Mouse (Mus musculus) spleen, postnatal 14 days (tissue): ENCODE data around the gene Grip1.

ENCODE experiments used
- DNase-seq, 2 experiments: peaks; one replicate each; pipeline ENCODE4 v3.0.0; 2021 to 2022; ENCODE audit warnings: low spot score in 2 of 2

Gene Grip1

GRCm38 (mm10) chr10:119573134-119573533, 119.5 kb downstream of the Grip1 start:
- no peak for DNase-seq

GRCm38 (mm10) chr10:119575780-119576179, 122.2 kb downstream of the Grip1 start:
- DNase-seq: no peak

DNA sequence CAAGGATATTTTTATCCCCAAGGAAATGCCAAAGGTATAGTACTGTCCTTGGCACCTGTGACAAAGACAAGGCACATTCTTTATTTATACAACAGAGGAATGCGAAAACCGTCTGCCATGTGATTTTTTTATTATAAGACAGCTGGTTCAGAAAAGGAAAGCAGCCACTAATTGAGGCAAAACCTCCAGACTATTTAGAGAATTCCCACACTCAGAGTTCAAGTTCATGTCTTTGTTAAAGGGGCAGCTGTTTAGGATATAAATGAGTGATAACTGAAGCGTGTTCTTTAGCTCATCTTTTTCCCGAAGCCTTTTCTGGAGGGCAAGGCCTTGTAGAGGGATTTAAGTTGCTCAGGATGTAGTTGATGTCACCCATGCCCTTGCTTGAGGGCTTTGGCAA, 126.4 kb downstream of the Grip1 start:
- DNase-seq: no peak

GRCm38 (mm10) chr10:119584666-119585065, 131.0 kb downstream of the Grip1 start:
- no peak for DNase-seq

GRCm38 (mm10) chr10:119586976-119587375, 133.3 kb downstream of the Grip1 start:
- DNase-seq: no peak

GRCm38 (mm10) chr10:119596822-119597221, 143.2 kb downstream of the Grip1 start:
- DNase-seq: no peak

DNA sequence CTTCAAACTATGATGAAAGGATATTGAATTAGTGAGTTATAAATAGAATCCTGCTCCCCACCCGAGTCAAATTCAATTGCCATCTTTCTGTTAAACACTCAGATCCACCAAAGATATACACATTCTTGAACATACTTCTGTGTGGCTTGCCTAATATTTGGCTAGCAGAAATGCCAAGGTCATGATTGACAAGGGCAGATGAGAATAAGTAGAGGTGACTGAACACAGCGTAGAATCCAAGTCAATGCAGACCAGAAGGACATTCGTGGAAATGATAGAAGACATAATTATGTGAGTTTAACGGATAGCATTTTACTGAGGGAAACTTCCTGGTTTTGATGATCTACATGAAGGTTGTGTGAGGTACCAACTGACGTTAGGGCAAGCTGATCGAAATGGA, 153.9 kb downstream of the Grip1 start:
- DNase-seq: no peak

- no peak for DNase-seq
Measured at GRCm38 (mm10) chr10:119608998-119609397, 155.4 kb downstream of the Grip1 start.

DNA sequence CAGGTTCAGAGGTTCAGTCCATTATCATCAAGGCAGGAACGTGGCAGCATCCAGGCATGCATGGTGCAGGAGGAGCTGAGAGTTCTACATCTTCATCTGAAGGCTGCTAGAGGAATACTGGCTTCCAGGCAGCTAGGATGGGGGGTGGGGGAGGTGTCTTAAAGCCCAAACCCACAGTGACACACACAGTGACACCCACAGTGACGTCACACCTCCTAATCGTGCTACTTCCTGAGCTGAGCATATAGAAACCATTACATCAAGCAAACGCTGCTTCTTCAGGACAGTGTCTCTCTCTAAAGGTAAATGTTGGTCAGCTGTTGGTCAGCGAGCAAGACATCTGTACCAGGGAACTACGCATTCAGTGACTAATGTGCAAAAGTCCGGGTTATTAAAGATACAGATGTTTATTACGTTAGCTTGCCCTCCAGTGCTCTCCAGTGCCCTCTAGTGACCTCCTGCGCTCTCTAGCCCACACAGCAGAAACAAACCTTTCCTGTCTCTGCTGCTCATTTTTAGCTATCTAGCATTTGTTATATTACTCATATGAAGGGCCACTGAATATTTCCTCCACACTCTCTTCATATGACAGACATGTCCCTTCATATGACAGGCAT, 156.8 kb downstream of the Grip1 start:
- DNase-seq: no peak

DNA sequence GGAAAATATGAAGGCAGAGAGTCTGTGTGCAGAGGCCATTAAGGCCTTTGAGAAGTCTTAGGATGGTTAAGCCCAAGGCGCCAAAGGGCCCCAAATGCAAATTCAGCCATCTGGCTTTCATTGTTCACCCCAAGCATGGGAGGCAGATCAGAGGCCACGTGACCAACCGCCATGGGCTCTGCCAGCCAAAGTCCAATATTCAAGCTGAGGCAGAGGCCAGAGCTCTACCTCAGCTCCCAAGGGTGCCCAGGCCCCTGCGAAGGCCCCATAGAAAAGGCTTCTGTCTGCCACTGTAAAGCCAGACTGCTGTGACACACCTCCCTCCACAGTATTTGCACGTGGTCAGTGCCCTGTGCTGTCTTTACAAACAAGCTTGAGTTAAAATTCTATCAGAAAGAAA, 158.4 kb downstream of the Grip1 start:
- no peak for DNase-seq

GRCm38 (mm10) chr10:119614726-119615125, 161.1 kb downstream of the Grip1 start:
- no peak for DNase-seq

DNA sequence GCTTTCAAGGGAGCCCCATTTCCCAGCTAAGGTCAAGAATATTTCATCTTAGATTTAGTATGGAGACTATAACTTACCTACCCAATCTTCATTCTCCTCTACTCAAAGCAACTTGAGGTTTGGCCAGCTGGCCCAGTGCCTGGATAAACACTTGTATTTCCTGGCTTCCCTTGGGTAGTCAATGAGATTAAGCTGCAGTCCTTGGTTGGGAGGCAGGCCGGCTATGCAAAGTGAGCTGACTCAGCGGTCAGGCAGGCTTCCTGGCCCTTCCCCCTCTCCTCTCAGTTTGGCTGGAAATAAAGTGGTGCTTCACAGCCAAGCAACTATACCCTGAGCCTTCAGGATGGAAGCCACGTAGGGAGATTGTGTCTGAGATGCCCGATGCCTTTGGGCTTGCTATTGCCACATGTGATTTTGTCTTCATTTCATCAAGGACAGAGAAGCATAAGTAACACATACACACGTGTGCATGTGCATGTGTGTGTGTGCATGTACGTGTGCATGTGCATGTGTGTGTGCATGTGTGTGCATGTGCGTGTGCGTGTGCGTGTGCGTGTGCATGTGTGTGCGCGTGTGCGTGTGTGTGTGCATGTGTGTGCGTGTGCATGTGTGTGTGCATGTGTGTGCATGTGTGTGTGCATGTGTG, 161.7 kb downstream of the Grip1 start:
- DNase-seq: peak in 1 of 2 experiments; percentile 1

DNA sequence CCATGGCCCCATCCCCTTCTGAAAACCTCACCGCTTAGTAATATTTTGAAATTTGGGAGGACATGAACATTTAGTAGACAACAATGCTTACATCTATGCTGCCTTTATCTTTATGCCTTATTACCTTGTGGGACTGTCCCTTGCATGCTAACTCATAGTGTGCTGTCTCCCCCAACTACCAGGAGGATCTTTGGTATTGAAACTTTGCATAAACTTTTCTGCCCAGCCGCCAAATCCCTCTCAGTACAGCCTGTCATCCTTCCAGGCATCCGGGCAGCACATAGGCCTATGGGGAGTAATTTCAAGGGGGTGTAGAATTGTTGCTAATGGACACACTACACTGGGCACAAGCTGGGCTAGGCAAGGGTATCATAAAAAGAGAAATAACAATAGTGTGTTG, 162.4 kb downstream of the Grip1 start:
- no peak for DNase-seq

- no peak for DNase-seq
Measured at GRCm38 (mm10) chr10:119628656-119629055, 175.0 kb downstream of the Grip1 start.

GRCm38 (mm10) chr10:119630401-119630800, 176.8 kb downstream of the Grip1 start:
- no peak for DNase-seq

DNA sequence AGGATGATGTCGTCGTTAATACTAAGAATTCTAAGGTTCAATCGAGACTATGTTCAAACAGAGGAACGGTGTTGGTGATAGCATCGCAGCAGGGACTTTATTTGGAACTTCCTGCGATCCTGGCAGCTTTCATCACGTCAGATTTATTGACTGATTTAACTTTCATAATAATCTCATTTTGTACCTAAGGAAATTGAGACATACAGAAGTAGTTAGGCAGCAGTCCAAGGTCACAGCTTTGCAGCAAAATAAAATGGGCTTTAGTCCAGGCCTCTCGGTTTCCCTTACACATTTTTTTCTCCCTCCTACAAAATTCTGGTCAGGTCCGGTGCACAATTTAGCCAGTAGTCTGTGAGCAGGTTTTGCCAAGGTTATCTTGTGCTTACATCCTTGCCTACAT, 178.3 kb downstream of the Grip1 start:
- DNase-seq: no peak

DNA sequence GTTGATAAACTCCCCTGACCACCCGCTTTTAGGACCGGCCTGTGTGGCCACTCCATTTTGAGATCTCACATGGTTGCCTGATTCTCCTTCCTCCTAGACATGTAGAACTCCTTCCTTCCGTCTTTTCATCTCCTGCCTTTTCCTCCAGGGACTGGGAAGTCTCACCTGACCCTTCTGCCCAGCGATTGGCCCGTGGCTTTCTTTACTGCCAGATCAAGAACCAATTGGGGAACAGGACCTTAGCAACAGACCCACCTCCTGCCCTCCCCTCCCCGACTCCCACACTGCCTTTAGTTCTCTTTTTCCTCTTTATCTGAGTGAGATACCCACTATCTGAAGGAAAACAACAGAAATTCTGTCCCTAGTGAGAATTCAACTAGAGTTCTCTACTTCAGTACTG, 180.9 kb downstream of the Grip1 start:
- no peak for DNase-seq

DNA sequence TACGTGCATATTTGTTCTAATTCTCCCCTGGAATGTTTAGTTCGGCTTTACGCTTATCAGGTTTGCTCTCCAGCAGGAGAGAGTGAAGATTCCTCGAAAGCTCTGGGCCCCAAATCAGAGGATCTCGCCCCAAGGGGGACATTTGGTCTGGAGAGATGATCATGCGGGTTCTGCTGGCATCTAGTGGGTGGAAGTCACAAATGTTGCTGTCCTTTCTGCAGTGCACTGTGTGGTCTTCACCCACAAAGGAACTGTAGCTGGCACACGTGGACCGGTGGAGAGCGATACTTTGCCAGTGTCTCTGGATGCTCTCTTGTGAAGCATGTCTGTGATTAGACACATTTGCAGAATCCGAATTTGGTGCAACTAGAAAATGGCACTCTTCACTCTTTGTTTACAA, 186.9 kb downstream of the Grip1 start:
- no peak for DNase-seq

- DNase-seq: no peak
Measured at GRCm38 (mm10) chr10:119641011-119641410, 187.4 kb downstream of the Grip1 start.

DNA sequence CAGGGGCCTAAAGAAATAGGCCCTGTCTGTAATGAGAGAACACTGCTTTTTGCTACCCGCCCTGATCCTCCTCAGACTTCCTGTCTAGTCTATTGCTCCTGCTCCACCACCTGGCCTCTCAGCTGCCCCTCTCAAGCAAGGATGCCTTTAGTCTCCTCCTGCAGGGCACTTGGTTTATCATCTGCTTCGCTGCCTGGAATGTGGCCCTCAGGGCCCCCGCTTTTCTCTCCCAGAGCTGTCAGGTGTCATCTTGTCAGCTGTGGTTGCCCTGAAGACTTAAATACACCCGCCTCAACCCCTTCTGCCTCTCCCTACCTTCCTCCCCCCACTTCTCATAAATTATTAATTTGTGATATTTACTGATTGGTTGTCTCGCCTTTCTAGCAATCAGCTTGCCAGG, 190.7 kb downstream of the Grip1 start:
- DNase-seq: no peak

- no peak for DNase-seq
Measured at GRCm38 (mm10) chr10:119646500-119647439, 193.1 kb downstream of the Grip1 start.

DNA sequence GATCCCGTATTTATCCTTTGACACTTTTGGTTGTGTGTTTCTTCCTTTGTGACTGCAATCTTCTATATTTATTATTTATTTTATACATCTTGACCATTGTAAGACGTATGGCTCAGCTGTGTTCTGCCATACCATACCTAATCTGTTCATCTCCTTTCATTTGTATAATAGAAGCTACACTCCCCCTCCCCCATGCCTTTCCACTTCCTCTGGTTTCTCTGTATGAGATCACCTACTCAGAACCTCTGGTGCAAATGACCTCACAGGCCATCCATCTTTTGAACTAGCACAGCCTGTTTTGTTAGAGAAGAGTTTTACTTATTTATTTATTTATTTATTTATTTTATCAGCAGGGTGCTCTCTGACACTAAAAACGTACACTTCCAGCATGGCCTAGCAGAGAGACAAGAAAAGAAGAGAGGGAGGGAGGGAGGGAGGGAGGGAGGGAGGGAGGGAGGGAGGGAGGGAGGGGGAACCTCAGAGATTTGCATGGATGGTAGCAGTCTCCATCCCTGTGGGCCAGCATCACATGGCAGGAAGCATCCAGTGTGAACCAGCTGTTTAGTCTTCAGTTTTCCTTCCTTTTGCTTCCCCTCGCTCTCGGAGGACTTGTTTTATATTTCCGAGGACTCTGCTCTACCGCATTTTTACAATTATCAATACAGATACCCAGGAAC, 207.2 kb downstream of the Grip1 start:
- DNase-seq: no peak
